Mouse (Mus musculus) intestine, embryonic 14.5 days (tissue): ENCODE data around the gene Dcun1d2. TPM values are rescaled to one million over a fixed set of nuclear protein-coding genes. Genes with fewer than 3 reads are reported as not detected.
A peak's percentile ranks its signal among the peaks of the same experiment; 100 is the strongest.

Experiments used
- ATAC-seq: fragments of 200-750 bp; cut with Nextera tagmentation; replicated peaks from 2 replicates; pipeline ENCODE4 v1.8.0; 2017; ENCODE audit warnings: low read depth, moderate number of reproducible peaks, moderate TSS enrichment, moderate library complexity; ENCODE audit not compliant: low FRiP score, low TSS enrichment
- DNase-seq: peaks from one replicate; pipeline ENCODE4 v3.0.0-alpha.2; 2018; ENCODE audit warnings: low spot score
- H3K27ac ChIP-seq: fragments of 300-500 bp; sonication (generic); 2 replicates; pipeline ENCODE4 v1.5.1; 2014; ENCODE audit warnings: low read depth, mild to moderate bottlenecking, control low read depth
- H3K27me3 ChIP-seq: fragments of 300-500 bp; sonication (generic); replicated peaks from 2 replicates; pipeline ENCODE4 v1.6.1; 2014; ENCODE audit warnings: low read length, control low read depth; ENCODE audit not compliant: control insufficient read depth, insufficient read depth
- H3K36me3 ChIP-seq: fragments of 300-500 bp; sonication (generic); 2 replicates; pipeline ENCODE4 v1.6.1; 2014; ENCODE audit warnings: low read length, control low read depth; ENCODE audit not compliant: control insufficient read depth, insufficient read depth
- H3K4me1 ChIP-seq: fragments of 300-500 bp; sonication (generic); replicated peaks from 2 replicates; pipeline ENCODE4 v1.6.1; 2014; ENCODE audit warnings: low read length, control low read depth, mixed read lengths; ENCODE audit not compliant: control insufficient read depth, insufficient read depth
- H3K4me2 ChIP-seq: fragments of 300-500 bp; sonication (generic); 2 replicates; pipeline ENCODE4 v1.6.1; 2014; ENCODE audit warnings: low read length
- H3K4me3 ChIP-seq: fragments of 300-500 bp; sonication (generic); 2 replicates; pipeline ENCODE4 v1.5.1; 2014; ENCODE audit warnings: low read depth, low read length, control low read depth, mixed read lengths
- H3K9ac ChIP-seq: fragments of 300-500 bp; sonication (generic); 2 replicates; pipeline ENCODE4 v1.6.1; 2014; ENCODE audit warnings: mild to moderate bottlenecking, low read length
- H3K9me3 ChIP-seq: fragments of 300-500 bp; sonication (generic); 2 replicates; pipeline ENCODE4 v1.6.1; 2016; ENCODE audit warnings: low read length, control low read depth; ENCODE audit not compliant: control insufficient read depth
- WGBS: fragments of 180-500 bp; shearing (Covaris S2); extraction: QIAGEN DNeasy Blood & Tissue Kit; methylation state at CpG from one replicate; pipeline ENCODE4 v1.1.7; 2014; 5-methylcytosine and 5-hydroxymethylcytosine counted together
- polyA plus RNA-seq: library from polyadenylated mRNA; unstranded; fragments of >200 nt; fragmentation: Nextera tagmentation; extraction: Ambion mirVana; gene quantifications from 2 replicates; pipeline ENCODE4 v1.2.1, GENCODE M21; 2014

The Dcun1d2 gene
- polyA plus RNA-seq, 1 experiment from 2014 or later = 22.5 TPM

DNA sequence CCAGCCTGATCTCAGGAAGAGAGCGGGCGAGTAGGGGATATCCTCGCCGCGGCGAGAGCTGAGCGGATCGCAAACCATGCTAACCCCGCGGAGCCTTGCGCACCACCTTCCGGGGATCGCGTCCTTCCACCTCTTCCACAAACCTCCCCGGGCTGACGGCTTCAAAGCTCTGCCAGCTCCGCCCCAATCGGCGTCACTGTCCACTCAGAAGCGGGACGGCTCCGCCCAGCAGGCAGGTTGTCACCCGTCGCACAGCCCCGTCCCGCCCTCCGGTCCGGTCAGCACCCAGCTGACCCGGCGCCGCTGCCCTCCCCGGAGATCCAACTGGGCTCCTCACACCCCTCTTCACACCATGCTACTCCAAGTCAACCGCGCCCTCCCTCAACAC, 633 bp downstream of the Dcun1d2 start:
- Histone ChIP-seq H3K4me1 (peaks cover 12% of the 10 kb centered on the region), H3K27me3 (no peaks in the 10 kb centered on the region), H3K36me3 (peaks cover 4% of the 10 kb centered on the region; the same call in 1 of the 2 replicates), H3K9me3 (no peaks in the 10 kb centered on the region), H3K4me2 (peak overlapping the region; percentile 86), H3K4me3 (peak overlapping the region; percentile 89), H3K27ac (peak overlapping the region; percentile 91), H3K9ac (peak overlapping the region; percentile 60)
- no peak for DNase-seq
- ATAC-seq = peak; percentile 81
- under 1% methylated on average over 33 of the region's 34 CpGs for WGBS

DNA sequence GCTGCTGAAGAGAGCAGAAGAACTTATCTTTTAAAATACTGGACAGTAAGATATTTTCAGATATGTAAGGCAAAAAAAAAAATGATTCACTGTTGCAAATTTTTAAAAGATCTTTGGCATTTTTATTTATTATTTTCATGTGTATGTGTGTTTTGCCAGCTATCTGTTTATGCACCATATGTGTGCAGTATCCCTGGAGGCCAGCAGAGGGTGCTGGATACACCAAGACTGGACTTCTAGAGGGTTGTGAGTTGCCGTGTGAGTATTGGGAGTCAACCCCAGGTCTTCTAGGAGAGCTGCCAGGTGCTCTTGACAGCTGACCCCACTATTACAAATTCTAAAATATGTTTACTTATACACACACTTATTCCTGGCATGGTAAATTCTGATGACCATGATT, 4.7 kb downstream of the Dcun1d2 start:
- Histone ChIP-seq H3K27me3 (no peaks in the 10 kb centered on the region), H3K36me3 (0 out of 2 replicates have a peak, but pooled peaks cover 3% of the 10 kb centered on the region), H3K27ac (no peak overlapping the region), H3K9me3 (no peaks in the 10 kb centered on the region), H3K9ac (no peak overlapping the region), H3K4me2 (no peak overlapping the region), H3K4me1 (peaks cover 7% of the 10 kb centered on the region), H3K4me3 (no peak overlapping the region)
- 84% methylated on average over 1 of the region's 1 CpGs for WGBS
- ATAC-seq (no peak), DNase-seq (no peak)

DNA sequence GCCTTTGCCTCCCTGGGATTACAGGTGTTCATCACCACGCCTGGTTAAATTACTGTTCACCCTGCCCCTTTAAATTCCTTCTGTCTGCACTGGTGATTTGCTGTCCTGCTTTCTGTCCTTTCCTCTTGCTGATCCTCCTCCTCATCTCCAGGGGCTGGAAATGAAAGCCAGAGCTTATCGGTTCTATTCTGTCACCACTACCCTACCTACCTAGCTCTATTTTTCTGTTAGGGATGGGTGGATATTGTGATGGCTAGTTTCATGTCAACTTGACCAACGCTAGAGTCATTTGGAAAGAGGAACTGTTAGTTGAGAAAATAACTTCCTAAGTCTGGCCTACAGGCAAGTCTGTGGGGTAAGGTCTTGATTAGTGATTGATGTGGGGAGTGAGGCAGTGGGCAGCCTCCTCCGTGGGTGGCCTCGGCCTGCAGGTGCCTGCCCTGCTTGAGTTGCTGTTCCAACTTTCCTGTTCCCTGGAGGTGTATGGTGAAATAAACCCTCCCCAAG, 10.9 kb downstream of the Dcun1d2 start:
- H3K9ac ChIP-seq = no peak overlapping the region
- H3K9me3 ChIP-seq = no peaks in the 10 kb centered on the region
- no peak for DNase-seq
- H3K27me3 ChIP-seq = no peaks in the 10 kb centered on the region
- no peak overlapping the region for H3K4me2 ChIP-seq
- no peak for ATAC-seq
- no peak overlapping the region for H3K27ac ChIP-seq
- WGBS = 84% methylated on average over 5 of the region's 5 CpGs
- H3K36me3 ChIP-seq = peaks cover 12% of the 10 kb centered on the region; the same call in 1 of the 2 replicates
- no peaks in the 10 kb centered on the region for H3K4me1 ChIP-seq
- H3K4me3 ChIP-seq = no peak overlapping the region

DNA sequence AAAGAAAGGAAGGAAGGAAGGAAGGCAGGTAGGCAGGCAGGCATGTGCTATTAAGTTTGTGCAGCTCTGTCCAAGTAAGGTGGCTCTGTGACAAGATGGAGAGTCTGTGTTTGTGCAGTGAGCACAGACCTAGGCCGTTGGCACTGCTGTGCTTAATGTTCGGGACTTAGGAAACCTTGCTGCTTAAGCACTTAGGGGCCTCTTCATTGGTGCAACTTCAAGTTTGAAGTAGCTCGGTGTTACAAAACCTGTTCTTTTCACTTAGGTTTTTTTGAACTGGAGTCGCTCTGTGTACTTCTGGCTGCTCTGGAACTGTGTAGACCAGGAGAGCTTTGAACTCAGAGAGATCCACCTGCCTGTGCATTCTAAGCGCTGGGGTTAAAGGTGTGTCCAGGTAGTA, 15.1 kb downstream of the Dcun1d2 start:
- Histone ChIP-seq H3K27ac (no peak overlapping the region), H3K4me3 (no peak overlapping the region), H3K27me3 (no peaks in the 10 kb centered on the region), H3K9me3 (no peaks in the 10 kb centered on the region), H3K4me2 (no peak overlapping the region), H3K4me1 (no peaks in the 10 kb centered on the region), H3K9ac (no peak overlapping the region), H3K36me3 (peaks cover 24% of the 10 kb centered on the region)
- 83% methylated on average over 5 of the region's 5 CpGs for WGBS
- ATAC-seq (no peak), DNase-seq (no peak)

DNA sequence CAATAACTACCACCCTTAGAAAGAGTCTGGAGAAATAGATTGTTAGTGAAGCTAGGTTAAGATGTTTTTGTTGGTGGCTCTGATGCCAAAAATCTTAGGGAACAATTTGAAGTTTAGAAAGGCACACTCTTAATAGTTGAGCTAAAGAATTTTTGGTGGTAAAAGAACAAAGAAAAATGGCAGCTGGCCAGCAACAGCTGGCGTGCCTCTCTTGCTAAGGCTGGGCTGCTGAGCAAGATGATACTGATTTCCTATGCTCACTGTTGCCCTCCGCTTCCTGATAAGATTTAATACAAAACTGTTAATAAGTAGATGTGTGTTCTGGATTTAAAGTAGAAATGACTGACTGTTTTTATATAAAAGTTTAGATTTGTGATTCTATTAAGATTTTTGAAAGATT, 20.4 kb downstream of the Dcun1d2 start:
- WGBS = 71% methylated on average over 2 of the region's 2 CpGs
- ATAC-seq (no peak), DNase-seq (no peak)
- H3K9me3 ChIP-seq = no peaks in the 10 kb centered on the region
- no peak overlapping the region for H3K4me3 ChIP-seq
- no peak overlapping the region for H3K27ac ChIP-seq
- H3K36me3 ChIP-seq = peaks cover 21% of the 10 kb centered on the region; the same call in 1 of the 2 replicates
- no peak overlapping the region for H3K4me2 ChIP-seq
- no peak overlapping the region for H3K9ac ChIP-seq
- no peaks in the 10 kb centered on the region for H3K27me3 ChIP-seq
- H3K4me1 ChIP-seq = no peaks in the 10 kb centered on the region

DNA sequence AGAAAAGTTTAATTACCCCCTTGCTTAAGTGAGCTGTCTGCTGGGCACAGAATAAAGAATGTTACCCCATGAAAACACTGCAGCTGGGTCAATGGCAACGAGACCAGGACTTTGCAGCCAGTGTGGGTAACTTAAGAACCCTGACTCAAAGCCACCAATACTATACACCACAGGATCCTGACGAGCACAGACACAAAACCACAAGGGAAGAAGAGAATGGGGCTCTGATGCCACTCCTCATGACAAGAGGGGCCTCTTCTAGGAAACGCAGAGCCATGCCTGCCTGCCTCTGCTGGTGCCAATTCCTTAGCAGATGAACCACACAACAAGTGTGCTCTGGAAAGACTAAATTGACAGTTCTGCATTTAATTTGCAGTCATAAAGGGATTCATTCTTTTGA, 24.6 kb downstream of the Dcun1d2 start:
- Histone ChIP-seq H3K9me3 (no peaks in the 10 kb centered on the region), H3K4me3 (no peak overlapping the region), H3K9ac (no peak overlapping the region), H3K4me1 (no peaks in the 10 kb centered on the region), H3K27ac (no peak overlapping the region), H3K36me3 (peaks cover 14% of the 10 kb centered on the region), H3K27me3 (no peaks in the 10 kb centered on the region), H3K4me2 (no peak overlapping the region)
- no peak for ATAC-seq
- 67% methylated on average over 3 of the region's 3 CpGs for WGBS
- no peak for DNase-seq

DNA sequence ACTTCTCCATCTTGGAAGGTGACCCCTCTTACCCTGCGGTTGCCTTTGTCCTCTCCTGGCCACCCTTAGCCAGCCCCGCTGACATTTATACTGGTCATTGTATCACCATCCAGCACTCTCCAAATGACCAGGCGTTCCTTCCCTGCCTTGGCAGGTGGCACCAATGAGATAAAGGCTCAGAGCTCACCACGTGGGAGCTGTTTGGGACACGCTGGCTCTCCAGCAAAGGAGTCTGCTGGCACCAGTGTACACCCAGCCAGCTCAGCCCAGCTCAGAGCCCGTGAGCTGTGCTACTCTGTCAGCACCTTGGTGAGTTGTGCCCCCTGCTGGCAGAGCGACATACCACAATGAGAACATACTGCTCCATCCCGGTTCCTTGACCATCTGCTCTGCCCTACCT, 33.9 kb downstream of the Dcun1d2 start, which contains the start of gene Adprhl1:
Adprhl1 (minus strand) TSS at position 144 of the 400 bp plus-strand sequence.
- H3K4me1 ChIP-seq = no peaks in the 10 kb centered on the region
- H3K27ac ChIP-seq = no peak within 1 kb of the TSS
- WGBS = 34% methylated on average over 8 of the region's 8 CpGs
- H3K36me3 ChIP-seq = peaks cover 26% of the 10 kb centered on the region
- H3K4me2 ChIP-seq = no peak within 1 kb of the TSS
- peak; percentile 84; the same call in 1 of the 2 replicates for ATAC-seq
- DNase-seq = peak; percentile 83
- H3K9ac ChIP-seq = no peak within 1 kb of the TSS
- H3K27me3 ChIP-seq = no peaks in the 10 kb centered on the region
- no peak within 1 kb of the TSS for H3K4me3 ChIP-seq
- no peaks in the 10 kb centered on the region for H3K9me3 ChIP-seq

DNA sequence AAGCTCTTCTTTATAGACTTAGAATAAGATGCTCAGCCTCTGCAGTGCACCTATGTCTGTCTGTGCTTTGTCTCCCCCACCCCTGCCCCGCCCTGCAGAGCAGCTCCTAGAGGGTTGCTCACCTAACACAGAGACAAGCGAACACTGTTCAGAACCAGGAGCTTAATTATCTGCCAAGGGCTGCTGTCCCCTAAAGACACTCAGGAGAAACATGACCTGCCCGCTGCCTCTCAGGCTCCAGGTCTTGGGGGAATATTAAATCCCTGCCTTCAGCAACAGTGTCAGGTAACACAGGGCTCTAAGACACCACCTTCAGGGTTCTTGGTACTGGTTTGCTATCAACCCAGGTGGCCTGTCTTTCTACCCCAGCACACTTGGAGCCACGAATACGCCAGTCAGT, 34.5 kb downstream of the Dcun1d2 start:
- Histone ChIP-seq H3K9me3 (no peaks in the 10 kb centered on the region), H3K4me1 (no peaks in the 10 kb centered on the region), H3K4me3 (no peak overlapping the region), H3K9ac (no peak overlapping the region), H3K27ac (no peak overlapping the region), H3K36me3 (peaks cover 26% of the 10 kb centered on the region), H3K4me2 (no peak overlapping the region), H3K27me3 (no peaks in the 10 kb centered on the region)
- WGBS = 84% methylated on average over 5 of the region's 5 CpGs
- no peak for DNase-seq
- ATAC-seq = no peak

DNA sequence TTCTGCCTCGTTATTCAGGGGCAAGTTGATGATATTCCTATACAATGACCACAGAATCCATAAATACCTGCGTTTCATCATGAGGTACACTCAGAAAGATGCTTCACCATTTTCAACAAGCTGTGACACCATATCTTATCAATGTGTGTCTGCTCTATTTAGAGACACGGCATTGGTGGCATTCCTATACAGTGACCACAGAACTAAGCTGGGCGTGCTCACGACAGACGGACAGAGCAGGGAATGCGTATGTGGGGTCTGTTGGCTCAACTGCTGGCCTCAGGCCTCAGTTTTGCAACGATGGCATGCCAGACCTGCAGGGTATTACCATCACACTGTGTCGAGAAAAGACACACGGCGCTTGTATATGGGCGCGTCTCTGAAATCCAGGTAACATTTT, 35.1 kb downstream of the Dcun1d2 start:
- Histone ChIP-seq H3K9me3 (no peaks in the 10 kb centered on the region), H3K4me1 (no peaks in the 10 kb centered on the region), H3K4me3 (no peak overlapping the region), H3K36me3 (peaks cover 22% of the 10 kb centered on the region), H3K27me3 (no peaks in the 10 kb centered on the region), H3K9ac (no peak overlapping the region), H3K4me2 (no peak overlapping the region), H3K27ac (no peak overlapping the region)
- no peak for DNase-seq
- no peak for ATAC-seq
- 90% methylated on average over 13 of the region's 13 CpGs for WGBS
